Mouse (Mus musculus) E14TG2a.4 (cell line): ENCODE data around the gene Pde7b.

ENCODE experiments used
- H3K27me3 ChIP-seq: 2 replicates; pipeline ENCODE4 v1.6.1; 2014; ENCODE audit warnings: low read length, control low read depth; ENCODE audit not compliant: insufficient read depth
- H3K36me3 ChIP-seq: 2 replicates; pipeline ENCODE4 v1.6.1; 2014; ENCODE audit warnings: low read length, control low read depth; ENCODE audit not compliant: insufficient read depth
- H3K4me1 ChIP-seq: replicated peaks from 2 replicates; pipeline ENCODE4 v1.6.1; 2014; ENCODE audit warnings: low read depth, low read length, control low read depth
- H3K4me3 ChIP-seq: replicated peaks from 2 replicates; pipeline ENCODE4 v1.5.1; 2014; ENCODE audit warnings: mild to moderate bottlenecking, low read length
- H3K9me3 ChIP-seq: 2 replicates; pipeline ENCODE4 v1.6.1; 2014; ENCODE audit warnings: low read length, control low read depth
- CTCF ChIP-seq: conservative IDR thresholded peaks from 2 replicates; pipeline ENCODE4 v1.5.1; 2014; ENCODE audit warnings: low read length
- NANOG ChIP-seq: IDR thresholded peaks from 2 replicates; pipeline ENCODE4 v1.6.1; 2014; ENCODE audit warnings: borderline replicate concordance, low read length, mixed read lengths
- POU5F1 ChIP-seq: IDR thresholded peaks from 2 replicates; pipeline ENCODE4 v1.6.1; 2014; ENCODE audit warnings: low read length, borderline replicate concordance

Pde7b gene

DNA sequence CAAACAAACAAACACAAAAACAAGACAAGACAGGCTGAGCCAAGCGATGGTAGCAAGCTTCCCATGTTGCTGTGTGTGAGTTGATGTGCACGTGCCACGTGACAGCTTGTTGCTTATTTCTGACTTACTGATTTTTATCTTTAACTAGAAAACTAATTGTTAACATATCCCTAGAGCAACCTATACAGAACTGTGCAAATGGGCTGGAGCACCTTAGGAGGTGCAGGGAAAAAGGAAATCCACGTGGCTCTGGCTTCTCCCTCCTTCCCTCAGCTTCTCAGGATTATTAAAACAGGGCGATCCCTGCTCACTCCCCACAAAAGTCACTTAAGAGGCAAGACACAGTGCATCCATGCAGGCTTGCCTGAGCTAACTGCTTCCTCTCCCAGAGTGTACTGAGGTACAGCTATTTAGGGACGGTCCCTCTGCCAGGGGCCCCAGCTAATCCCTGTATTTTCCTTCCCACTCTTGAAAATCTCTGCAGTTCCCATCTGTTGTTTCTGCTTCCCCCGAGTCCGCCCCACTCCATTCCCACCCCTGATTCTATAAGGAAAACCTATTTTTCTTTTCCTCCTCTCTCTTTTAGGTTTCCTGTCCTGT lies 606 bp upstream of the Pde7b start:
- no peaks in the 10 kb centered on the region; the same call in 1 of the 2 replicates for H3K27me3 ChIP-seq
- H3K4me1 ChIP-seq, result no peaks in the 10 kb centered on the region
- no peaks in the 10 kb centered on the region for H3K9me3 ChIP-seq
- H3K4me3 ChIP-seq, result no peak overlapping the region
- TF ChIP-seq POU5F1 (no peak), CTCF (no peak), NANOG (no peak)
- H3K36me3 ChIP-seq, result no peaks in the 10 kb centered on the region

DNA sequence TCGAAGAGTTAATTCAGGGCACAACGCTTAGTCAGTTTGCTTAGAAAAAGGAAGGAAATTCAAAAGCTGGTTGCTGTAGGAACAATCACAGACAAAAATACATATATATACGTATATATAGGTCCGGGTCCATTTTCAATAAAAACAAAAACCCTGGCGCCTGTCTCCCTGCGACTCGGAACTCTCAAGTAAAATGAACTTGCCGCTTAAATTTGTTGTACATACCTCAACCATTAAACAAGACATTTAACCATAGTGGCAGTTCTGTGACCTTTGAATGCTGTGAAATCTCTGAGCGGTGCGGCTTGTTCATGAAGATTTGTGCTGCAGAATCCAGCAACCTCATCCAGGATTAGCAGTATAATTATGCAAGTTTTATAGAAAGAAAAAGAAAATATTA lies 427 bp downstream of the Pde7b start:
- no peaks in the 10 kb centered on the region for H3K4me1 ChIP-seq
- H3K4me3 ChIP-seq, result no peak overlapping the region
- TF ChIP-seq CTCF (no peak), POU5F1 (no peak), NANOG (no peak)
- H3K36me3 ChIP-seq, result no peaks in the 10 kb centered on the region
- H3K27me3 ChIP-seq, result no peaks in the 10 kb centered on the region; the same call in 1 of the 2 replicates
- H3K9me3 ChIP-seq, result no peaks in the 10 kb centered on the region

DNA sequence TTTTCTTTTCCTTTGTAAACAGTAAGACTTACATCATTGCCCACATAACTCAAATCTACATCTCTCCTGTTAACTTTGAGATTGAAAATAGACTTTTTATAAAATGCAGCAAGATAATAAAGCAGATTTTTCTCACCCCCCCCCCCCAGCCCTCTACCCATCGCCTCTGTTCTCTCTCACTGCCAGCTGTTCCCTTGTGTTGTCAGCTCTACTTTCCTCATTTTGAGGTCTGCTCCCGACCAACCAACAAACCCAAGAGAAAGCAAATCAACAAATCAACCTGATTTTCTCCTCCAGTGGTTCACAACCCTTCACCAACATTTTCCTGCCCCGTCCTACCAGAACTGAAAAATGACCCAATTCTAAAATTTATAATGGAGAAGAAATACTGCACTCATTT lies 916 bp downstream of the Pde7b start:
- Histone ChIP-seq H3K9me3 (no peaks in the 10 kb centered on the region), H3K27me3 (no peaks in the 10 kb centered on the region; the same call in 1 of the 2 replicates), H3K4me3 (no peak overlapping the region), H3K36me3 (no peaks in the 10 kb centered on the region), H3K4me1 (no peaks in the 10 kb centered on the region)
- TF ChIP-seq CTCF, result no peak
- TF ChIP-seq POU5F1, result no peak
- TF ChIP-seq NANOG, result no peak

DNA sequence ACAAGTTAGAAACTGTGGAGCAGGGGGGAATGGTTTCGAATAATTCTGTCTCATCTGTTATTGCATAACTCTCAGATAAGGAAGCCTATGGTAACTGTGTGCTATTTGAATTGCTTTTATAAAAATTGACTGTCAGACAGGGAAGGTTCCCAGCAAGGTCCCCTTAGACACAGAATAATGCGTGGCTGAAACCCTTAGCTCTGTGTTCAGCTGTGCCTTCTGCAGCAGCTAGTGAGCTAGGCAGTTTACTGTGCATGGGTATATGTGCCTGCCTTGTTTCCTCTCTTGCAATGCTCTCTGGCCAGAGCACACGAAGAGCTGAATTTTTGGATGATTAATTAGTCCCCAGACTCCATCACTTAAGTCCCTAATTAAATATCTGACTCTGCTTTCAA lies 1.4 kb downstream of the Pde7b start:
- H3K4me3 ChIP-seq, result no peak overlapping the region
- H3K9me3 ChIP-seq, result no peaks in the 10 kb centered on the region
- TF ChIP-seq CTCF (no peak), NANOG (no peak), POU5F1 (no peak)
- no peaks in the 10 kb centered on the region; the same call in 1 of the 2 replicates for H3K27me3 ChIP-seq
- H3K36me3 ChIP-seq, result no peaks in the 10 kb centered on the region
- no peaks in the 10 kb centered on the region for H3K4me1 ChIP-seq

DNA sequence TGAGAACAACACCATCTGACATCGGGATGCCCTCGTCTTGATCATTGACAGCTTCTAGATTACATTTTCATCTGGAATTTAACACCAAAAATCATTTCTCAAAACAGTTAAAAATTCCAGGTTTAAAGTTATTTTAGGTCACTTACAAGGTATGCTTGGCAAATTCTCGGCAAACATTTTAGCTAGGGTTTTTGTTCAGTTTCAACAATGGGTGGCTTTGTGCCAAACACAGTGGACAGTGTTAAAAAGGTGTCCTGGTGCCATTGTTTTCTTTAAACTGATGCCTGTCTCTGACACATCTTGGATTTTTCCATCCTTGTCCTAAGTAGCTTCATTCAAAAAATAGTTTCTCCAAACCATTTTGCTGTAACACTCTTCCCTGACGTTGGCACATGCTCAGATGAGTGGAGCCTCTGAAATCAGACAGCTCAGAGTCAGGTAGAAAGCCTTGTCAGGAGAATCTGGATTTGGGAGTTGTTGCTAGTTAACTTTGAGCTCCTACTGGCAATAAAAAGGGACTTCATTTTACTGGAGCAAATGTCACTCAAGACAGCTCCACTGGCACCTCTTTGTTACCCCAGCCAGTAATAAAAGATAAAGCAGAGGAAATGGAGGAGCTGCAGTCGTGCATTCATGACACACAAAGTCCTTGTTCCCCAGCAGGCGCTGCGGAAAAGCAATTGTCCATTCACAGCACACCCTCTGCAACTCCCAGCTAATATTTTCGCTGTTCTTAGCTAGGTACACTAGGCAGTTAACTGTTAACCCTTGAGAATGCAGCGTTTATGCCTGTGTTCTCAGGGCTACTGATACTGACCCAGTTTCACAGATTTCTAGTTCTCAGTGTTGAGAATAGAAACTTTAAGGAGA lies 2.0 kb downstream of the Pde7b start:
- H3K27me3 ChIP-seq, result no peaks in the 10 kb centered on the region; the same call in 1 of the 2 replicates
- TF ChIP-seq CTCF (no peak), POU5F1 (no peak), NANOG (no peak)
- no peaks in the 10 kb centered on the region for H3K36me3 ChIP-seq
- no peak overlapping the region for H3K4me3 ChIP-seq
- no peaks in the 10 kb centered on the region for H3K4me1 ChIP-seq
- H3K9me3 ChIP-seq, result no peaks in the 10 kb centered on the region

DNA sequence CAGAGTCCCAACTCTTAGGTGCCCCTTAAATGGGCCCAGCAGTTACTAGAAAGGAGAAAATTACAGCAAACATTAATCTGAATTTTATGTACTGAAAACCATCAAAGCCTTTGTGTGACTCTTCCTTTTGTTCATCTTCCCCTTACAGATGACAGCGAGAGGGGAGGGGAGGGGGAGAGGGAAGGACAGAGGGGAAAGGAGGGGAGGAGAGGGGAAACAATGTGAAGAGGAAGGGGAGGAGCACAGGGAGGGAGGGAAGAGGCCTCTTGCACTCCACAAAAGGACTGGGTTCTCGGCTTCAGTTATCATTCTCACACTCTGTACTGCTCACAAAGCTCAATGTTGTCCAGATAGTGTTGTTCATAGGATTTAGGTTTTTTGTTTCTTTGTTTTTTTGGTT lies 5.7 kb downstream of the Pde7b start:
- TF ChIP-seq POU5F1 (no peak), CTCF (no peak), NANOG (no peak)
- no peaks in the 10 kb centered on the region for H3K9me3 ChIP-seq

DNA sequence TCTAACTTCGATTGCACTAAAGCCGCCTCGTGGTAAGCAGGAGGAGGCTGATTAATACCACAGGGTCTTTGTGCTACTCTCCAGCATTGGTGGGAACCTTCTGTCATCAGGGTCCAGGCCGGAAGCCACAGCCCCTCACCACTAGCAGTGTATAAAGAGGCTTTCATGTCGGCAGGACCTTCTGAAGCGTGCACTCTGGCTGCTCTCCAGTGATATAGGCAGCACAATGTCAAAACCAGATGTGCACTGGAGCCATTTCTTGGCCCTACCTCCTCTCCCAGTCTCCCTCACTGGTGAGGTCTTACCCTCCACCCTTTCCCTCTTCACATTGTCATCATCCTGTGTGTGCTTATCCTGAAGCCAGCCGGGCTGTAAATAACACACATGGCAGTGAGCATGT lies 24.2 kb downstream of the Pde7b start:
- no peaks in the 10 kb centered on the region for H3K36me3 ChIP-seq

More for the DNA sequence above, 5.7 kb downstream of the Pde7b start:
- Histone ChIP-seq H3K36me3 (no peaks in the 10 kb centered on the region), H3K27me3 (no peaks in the 10 kb centered on the region), H3K4me3 (no peak overlapping the region), H3K4me1 (no peaks in the 10 kb centered on the region)

DNA sequence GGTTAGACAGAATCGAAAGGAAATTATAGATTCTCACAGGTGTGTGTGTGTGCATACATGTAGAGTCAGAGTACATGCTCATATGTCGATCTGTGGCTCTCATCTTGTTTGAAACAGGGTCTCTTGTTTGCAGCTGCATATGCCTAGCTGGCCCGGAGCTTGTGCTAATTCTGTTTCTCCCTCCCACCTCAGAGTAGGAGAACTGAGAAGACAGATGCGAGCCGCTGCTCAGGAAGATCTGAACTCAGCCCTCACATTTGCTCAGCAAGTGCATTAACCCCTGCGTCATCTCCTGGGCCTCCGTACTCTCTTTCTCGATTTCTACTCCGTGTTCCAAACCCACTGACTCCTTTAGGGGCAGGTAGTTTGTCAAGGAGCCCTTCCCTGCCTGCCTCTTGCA lies 25.0 kb downstream of the Pde7b start:
- TF ChIP-seq POU5F1 (no peak), NANOG (no peak)
- no peaks in the 10 kb centered on the region for H3K9me3 ChIP-seq
- H3K36me3 ChIP-seq, result no peaks in the 10 kb centered on the region
- H3K4me3 ChIP-seq, result no peak overlapping the region
- H3K4me1 ChIP-seq, result no peaks in the 10 kb centered on the region
- no peaks in the 10 kb centered on the region for H3K27me3 ChIP-seq

More for the DNA sequence above, 24.2 kb downstream of the Pde7b start:
- TF ChIP-seq POU5F1, result no peak
- TF ChIP-seq CTCF, result no peak
- no peak for TF ChIP-seq NANOG
- Histone ChIP-seq H3K27me3 (no peaks in the 10 kb centered on the region), H3K4me1 (no peaks in the 10 kb centered on the region), H3K9me3 (no peaks in the 10 kb centered on the region), H3K4me3 (no peak overlapping the region)

DNA sequence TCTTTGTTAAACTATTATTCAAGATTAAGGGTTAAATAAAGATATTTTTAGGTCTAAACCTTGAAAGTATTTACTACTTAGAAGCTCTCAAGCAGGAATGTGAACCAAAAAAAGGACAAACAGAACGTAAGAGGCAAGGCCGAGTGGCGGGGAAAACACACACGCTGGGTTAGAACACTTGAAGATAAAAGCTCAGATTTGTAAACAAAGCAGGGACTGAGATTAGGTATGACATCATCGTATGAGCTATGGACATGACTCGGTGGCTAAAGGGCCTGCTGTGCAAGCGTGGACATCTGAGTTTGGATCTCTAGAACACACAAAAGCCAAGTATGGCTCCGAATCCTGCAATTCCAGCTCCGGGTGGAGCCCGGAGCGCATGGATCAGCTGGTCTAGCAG lies 29.2 kb downstream of the Pde7b start:
- TF ChIP-seq POU5F1, result no peak
- no peak for TF ChIP-seq CTCF
- TF ChIP-seq NANOG, result no peak

More for the DNA sequence above, 29.2 kb downstream of the Pde7b start:
- H3K4me3 ChIP-seq, result no peak overlapping the region
- H3K36me3 ChIP-seq, result no peaks in the 10 kb centered on the region
- H3K9me3 ChIP-seq, result no peaks in the 10 kb centered on the region
- H3K27me3 ChIP-seq, result no peaks in the 10 kb centered on the region
- no peaks in the 10 kb centered on the region for H3K4me1 ChIP-seq
